Mouse (Mus musculus) gastrocnemius, postnatal 36 days (tissue): ENCODE results near the gene Hpd. TPM values are rescaled to one million over a fixed set of nuclear protein-coding genes. Genes with fewer than 3 reads are reported as not detected.

Source experiments
- DNase-seq, 2 experiments: peaks; one replicate each; pipeline ENCODE4 v3.0.0; 2022
- intact Hi-C: fragments of 180-260 bp; cut with DNase I; formaldehyde crosslinking; loops from one replicate; pipeline ENCODE4 v1.15.1; 2025
- total RNA-seq, 2 experiments: library from RNA; stranded (reverse); gene quantifications; 2 replicates each; pipeline ENCODE4 v1.2.3; 2021

Hpd gene
- total RNA-seq, 2 experiments from 2014 or later, result 0.79 TPM; not detected in 1

- DNase-seq, result no peak
- intact Hi-C loops, result loop anchor here (5.0 kb wide), 1 partner anchor 33 kb away; no protein-coding TSS in a partner anchor
Measured at GRCm38 (mm10) chr5:123150641-123151040, 31.9 kb downstream of the Hpd start.

GRCm38 (mm10) chr5:123149451-123150400 is 32.8 kb downstream of the Hpd start:
- intact Hi-C loops, result loop anchor here (2.0 to 5.0 kb wide), 2 partner anchors 17 to 32 kb away; partner anchors contain the start of gene Rhof
- peak; percentile 90 for DNase-seq

- no peak for DNase-seq
- intact Hi-C loops, result loop anchor here (2.0 kb wide), 1 partner anchor 15 kb away; the partner anchor contains the start of gene Rhof
Measured at GRCm38 (mm10) chr5:123148073-123148722, 34.3 kb downstream of the Hpd start.

DNA sequence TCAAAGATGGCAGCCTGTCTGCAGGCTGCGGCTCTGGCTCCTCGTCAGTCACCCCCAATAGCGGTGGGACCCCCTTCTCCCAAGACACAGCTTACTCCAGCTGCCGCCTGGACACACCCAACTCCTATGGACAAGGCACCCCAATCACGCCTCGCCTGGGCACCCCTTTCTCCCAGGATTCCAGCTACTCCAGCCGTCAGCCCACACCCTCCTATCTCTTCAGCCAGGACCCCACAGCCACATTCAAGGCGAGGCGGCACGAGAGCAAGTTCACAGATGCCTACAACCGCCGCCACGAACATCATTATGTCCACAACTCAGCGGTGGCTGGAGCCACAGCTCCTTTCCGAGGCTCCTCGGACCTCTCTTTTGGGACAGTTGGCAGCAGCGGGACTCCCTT is 35.0 kb downstream of the Hpd start:
- intact Hi-C loops, result no loop called here
- DNase-seq, result no peak

DNA sequence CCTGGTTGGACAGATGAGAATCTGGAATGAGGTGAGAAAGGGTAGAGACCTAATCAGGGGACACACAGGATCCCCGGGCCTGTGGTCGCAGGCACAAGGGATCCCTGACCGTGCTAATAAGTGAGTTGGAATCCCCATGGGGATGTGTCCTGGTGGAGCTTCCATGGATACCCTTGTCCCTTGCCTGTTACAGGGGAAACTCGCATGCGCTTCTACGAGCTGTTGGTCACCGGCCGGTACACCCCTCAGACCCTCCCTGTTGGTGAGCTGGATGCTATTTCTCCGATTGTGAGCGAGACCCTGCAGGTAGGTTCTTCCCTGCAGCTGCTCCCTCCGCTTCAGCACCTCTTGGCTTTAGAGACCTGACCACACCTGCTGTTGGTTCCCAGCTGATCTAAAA is 36.2 kb downstream of the Hpd start:
- DNase-seq, result no peak
- intact Hi-C loops, result no loop called here

DNA sequence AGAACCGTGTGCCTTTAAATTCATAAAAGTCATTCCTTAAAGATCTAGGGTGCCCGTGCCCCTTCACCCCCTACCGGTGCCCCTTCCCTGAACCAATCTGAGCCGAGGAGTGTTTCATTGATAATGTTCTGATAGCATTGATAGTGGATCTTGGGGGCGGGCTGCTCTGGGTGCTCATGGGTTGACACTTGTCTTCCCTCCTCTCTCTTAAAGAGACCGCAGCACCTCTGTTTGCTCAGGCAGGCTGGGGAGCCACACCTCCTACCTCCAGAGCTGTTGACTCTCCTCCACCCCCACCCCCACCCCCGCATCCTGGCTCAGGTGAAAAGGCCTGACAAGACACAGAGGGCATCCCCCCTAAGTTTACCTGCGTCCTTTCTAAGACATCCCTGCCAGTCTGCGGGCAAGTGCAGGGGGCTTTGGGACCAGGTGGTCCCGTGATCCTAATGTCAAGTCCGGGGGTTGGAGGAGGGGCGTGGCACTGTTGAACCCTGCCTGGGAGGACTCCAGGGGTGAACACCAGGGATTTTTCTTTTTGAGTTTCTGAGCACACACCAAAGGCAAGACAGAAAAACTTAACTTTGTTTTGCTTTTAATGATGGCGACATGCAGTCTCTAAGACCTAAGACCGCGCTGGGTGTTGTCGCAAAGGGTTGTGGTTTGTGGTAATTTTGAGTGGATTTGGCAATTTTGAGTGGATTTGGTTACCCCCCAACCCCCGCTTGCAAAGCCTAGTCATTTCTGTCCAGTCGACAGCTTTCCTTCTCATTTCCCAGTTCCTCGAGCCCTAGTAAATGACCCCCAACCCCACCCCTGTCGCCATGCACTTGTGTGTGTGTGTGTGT is 37.6 kb downstream of the Hpd start:
- intact Hi-C loops, result no loop called here
- DNase-seq, result no peak

DNA sequence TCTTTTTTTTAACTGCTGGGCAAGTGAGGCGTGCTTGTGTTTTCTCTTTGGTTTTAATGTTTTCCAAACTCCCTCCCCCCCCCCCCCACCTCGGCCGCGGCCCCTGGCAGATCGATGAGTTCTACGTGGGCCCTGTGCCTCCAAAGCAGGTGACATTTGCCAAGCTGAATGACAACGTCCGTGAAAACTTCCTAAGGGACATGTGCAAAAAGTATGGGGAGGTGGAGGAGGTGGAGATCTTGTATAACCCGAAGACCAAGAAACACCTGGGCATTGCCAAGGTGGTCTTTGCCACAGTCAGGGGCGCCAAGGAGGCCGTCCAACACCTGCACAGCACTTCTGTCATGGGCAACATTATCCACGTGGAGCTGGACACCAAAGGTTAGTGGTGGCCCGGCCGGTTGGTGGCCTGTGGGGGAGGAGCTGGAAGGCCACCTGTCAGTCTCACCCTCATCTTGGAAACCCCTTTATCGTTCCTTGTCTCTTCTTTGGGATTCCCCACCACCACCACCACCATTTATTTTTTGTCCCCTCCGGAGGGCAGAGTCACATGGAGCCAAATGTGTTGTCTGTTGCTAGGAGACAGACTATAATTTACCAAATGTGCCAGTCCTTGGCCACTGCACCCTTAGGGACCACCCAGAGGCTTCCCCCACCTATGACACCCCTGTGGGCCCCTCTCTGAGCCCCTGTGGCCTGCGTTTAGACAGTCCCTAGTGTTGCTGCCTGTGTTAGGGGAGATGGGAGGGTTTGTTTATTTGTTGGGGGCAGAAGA is 38.4 kb downstream of the Hpd start:
- no peak for DNase-seq
- intact Hi-C loops, result no loop called here

DNA sequence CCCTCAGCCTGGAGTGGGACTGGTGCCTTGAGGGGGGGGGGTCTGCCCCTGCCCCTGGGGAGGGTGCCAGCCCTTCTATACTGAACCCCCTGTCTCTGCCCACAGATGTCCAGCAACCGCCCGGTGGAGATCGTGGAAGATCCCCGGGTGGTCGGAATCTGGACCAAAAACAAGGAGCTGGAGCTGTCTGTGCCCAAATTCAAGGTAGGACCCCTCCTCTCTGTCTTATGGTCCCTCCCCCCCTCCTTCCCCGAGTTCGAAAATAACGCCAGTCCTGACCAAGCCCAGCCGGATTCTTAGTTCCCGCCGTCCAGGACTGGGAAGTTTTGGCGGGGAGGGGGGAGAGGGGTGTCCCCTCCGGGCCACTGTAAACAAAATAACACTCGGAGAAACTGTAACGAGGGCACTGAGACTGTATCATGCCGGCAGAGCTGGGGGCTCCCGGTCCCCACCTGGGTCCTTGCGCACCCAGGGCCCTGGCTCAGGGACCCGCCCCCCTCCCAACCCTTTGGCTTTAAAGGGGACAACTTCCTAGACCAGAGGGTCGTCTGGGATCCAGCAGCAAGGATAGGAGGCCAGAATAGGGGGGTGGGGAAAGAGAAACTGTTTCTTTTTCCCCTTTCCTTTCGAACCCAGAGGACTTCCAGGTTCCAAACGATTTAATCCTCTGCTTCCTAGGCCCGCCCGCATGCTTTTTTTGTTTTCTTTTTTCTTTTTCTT is 39.1 kb downstream of the Hpd start:
- intact Hi-C loops, result no loop called here
- DNase-seq, result no peak

GRCm38 (mm10) chr5:123142161-123143157 is 40.1 kb downstream of the Hpd start, which contains the start of gene Setd1b:
TSS of gene Setd1b (plus strand) at chr5:123142193.
- DNase-seq, result peak in 1 of 2 experiments; percentile 63
- intact Hi-C loops, result no loop called here

- peak in 1 of 2 experiments; percentile 63 for DNase-seq
- intact Hi-C loops, result no loop called here
Measured at GRCm38 (mm10) chr5:123141555-123142160, 40.9 kb downstream of the Hpd start.

- intact Hi-C loops, result no loop called here
- peak; percentile 88 to 95 for DNase-seq
Measured at GRCm38 (mm10) chr5:123140694-123141554, 41.6 kb downstream of the Hpd start.

DNA sequence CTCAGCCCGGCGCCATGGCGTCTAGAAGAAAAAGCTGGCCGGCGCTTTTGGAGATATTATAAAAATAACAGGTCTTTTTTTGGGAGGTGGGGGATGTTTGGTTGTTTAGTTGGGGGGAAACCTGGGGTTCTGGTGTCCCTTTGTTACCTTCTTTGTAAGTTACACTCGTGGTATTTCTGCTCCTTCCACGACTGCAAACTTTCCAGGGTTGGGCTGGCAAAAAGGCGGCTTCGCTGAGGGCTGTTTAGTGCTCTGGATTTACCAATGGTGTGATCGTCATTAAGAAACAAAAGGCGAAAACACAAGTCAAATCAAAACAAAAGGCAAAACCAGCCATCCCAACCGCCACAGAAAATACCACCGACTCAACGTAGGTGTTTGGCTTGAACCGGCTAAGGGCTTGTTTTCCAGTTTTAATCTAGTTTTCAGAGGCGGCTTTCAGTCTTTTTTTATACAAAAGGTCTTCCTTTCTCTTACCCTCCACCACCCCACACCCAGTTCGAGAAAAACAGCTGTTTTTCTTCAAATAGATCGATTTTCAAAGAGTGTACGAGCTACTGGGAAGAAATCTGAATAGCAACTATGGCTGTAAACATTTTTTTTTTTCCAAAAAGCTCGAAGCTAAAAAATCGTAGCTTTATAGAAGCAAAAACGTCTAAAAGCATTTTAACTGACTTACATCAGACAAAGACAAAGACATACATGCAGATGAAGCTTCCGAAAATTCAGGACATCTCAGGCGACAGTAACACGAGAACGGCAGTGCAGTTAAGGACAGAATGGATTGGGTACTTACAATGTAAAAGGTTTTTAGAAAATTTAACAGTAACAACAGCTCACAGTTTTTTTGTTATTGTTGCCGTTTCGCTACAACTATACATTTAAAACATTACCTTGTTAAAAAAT is 42.6 kb downstream of the Hpd start:
- DNase-seq, result no peak
- intact Hi-C loops, result loop anchor here (5.0 kb wide), 1 partner anchor 123 kb away; the partner anchor contains the start of gene Orai1

GRCm38 (mm10) chr5:123138953-123139721 is 43.4 kb downstream of the Hpd start:
- peak; percentile 81 to 88 for DNase-seq
- intact Hi-C loops, result loop anchor here (5.0 kb wide), 1 partner anchor 122 kb away; the partner anchor contains the start of gene Orai1

- DNase-seq, result peak; percentile 70 to 78
- intact Hi-C loops, result loop anchor here (5.0 kb wide), 1 partner anchor 121 kb away; the partner anchor contains the start of gene Orai1
Measured at GRCm38 (mm10) chr5:123138230-123138911, 44.2 kb downstream of the Hpd start.
